Mouse (Mus musculus): ENCODE results near the gene Zfp52.

Zfp52 gene

GRCm38 (mm10) chr17:21566220-21566619 lies 30.9 kb downstream of the Zfp52 start:
- peak; percentile 28 to 71 for DNase-seq

- peak; percentile 90 to 93 for DNase-seq
Measured at GRCm38 (mm10) chr17:21566728-21567349, 31.5 kb downstream of the Zfp52 start, which contains the start of gene Zfp948. TSS of gene Zfp948 (plus strand) at chr17:21567008.

- peak; percentile 13 to 29 for DNase-seq
Measured at GRCm38 (mm10) chr17:21567696-21568095, 32.4 kb downstream of the Zfp52 start.

- no peak for DNase-seq
Measured at GRCm38 (mm10) chr17:21579080-21579479, 43.7 kb downstream of the Zfp52 start.

GRCm38 (mm10) chr17:21579493-21580175 lies 44.3 kb downstream of the Zfp52 start:
- DNase-seq, result peak; percentile 9 to 46

GRCm38 (mm10) chr17:21585521-21585920 lies 50.2 kb downstream of the Zfp52 start:
- DNase-seq, result no peak
